ENCODE assay signal across 1 mouse cellular context in the genomic region with DNA sequence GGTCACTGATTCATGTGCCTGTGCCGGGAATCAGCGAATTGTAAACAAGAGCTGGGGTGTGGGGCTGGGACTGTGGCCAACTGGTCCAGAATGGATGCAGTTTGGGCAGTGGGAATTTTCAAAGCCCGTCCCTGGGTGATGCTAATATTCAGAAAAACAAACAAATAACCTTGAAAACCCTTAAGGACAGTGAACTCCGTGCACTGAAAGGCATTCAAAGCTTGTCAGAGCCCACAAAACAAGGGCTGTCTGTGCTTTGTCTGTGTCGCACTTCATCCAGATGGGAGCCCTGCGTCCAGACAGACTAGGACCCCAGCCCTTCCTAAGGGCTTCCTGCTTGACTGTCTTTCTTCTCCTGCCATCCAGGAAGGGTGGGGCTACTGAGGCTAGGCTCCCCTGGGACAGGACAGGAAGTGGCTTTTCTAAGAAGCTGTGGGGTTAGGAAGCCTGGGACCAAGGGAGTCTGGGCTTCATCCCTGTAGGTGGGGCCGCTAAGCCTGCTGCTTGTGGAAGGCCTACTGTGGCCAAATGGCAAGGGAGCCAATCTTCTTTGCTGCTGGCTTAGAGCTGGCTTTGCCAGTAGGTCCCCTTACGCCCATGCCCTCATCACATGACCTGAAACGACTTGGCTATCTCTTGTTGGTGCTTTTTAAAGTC.
TF ChIP-seq lines count a peak whose summit lies in the region.

No protein-coding gene starts in this region.

TF ChIP-seq in MEL, 35 proteins besides CTCF, POLR2A, EP300 and RAD21 (continued from another document):
- no peak for TF ChIP-seq MAFK (IDR thresholded peaks at IDR 0.05; ENCODE audit: borderline replicate concordance, low read depth, low read length)
TF ChIP-seq in MEL: peak in this region for 1.
